ENCODE assay signal across 19 mouse cellular contexts in the genomic region with DNA sequence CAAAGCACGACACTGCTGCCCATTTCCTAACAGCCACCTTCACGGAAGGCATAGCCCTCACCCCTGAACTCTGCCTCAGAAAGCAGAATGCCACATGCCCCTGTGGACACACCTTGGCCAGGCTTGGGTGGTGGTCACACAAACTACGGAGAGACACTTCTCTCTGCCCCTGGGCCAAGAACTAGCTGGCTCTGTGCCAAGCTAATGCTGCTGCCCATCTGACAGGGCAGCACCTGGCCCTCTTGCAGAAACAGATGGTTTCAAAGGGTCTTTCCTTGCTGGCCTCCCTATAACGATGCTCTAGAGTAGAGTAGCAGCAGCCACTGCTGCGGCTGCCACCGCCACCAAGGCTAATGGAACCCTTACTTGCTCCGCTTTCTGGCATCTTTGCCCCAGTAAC. TPM values are rescaled to one million over a fixed set of nuclear protein-coding genes. Genes with fewer than 3 reads are reported as not detected.
DNase-seq lines count a peak whose midpoint lies in the region; ATAC-seq lines count a peak whose summit lies in the region.
"Had no signal": no experiment of that assay in that cellular context is flagged by ENCODE, and none has a peak within 500 bp of the region (broad histone marks: within the 10 kb centered on the region; RNA-seq: fewer than 3 reads in every experiment).

No protein-coding gene starts in this region.

- ATAC-seq in cerebellum, adult (ENCODE audit: insufficient number of reproducible peaks, low FRiP score, low TSS enrichment) = no peak
- ATAC-seq in midbrain, embryonic 14.5 days (ENCODE audit: low FRiP score, low TSS enrichment) = no peak
- no peak for ATAC-seq in midbrain, embryonic 15.5 days (replicated peaks)
- ATAC-seq: CD4-positive, CD25-positive, alpha-beta regulatory T cell, adult 4 months; forebrain, embryonic 14.5 days; intestine, embryonic 16.5 days had no signal

- H3K4me3 ChIP-seq in midbrain, embryonic 14.5 days (replicated peaks; ENCODE audit: low read depth, low read length) = no peak overlapping the region
- no peak overlapping the region for H3K4me3 ChIP-seq in midbrain, embryonic 15.5 days
- H3K4me3 ChIP-seq: embryonic facial prominence, embryonic 10.5 days; heart, embryonic 13.5 days had no signal

- H3K27ac ChIP-seq in midbrain, embryonic 14.5 days (replicated peaks; ENCODE audit: low read depth, low read length) = no peak overlapping the region
- no peak overlapping the region for H3K27ac ChIP-seq in midbrain, embryonic 15.5 days
- H3K27ac ChIP-seq: embryonic facial prominence, embryonic 10.5 days; heart, embryonic 13.5 days; hindbrain, embryonic 14.5 days had no signal

- no peaks in the 10 kb centered on the region for H3K27me3 ChIP-seq in midbrain, embryonic 14.5 days (ENCODE audit: control insufficient read depth, insufficient read depth, low read length)
- H3K27me3 ChIP-seq in midbrain, embryonic 15.5 days (replicated peaks) = no peaks in the 10 kb centered on the region
- H3K27me3 ChIP-seq: heart, embryonic 13.5 days had no signal

- WGBS in midbrain, embryonic 14.5 days = 82% methylated on average over 7 of the region's 7 CpGs
- 78% methylated on average over 7 of the region's 7 CpGs for WGBS in midbrain, embryonic 15.5 days

- no peaks in the 10 kb centered on the region for H3K9me3 ChIP-seq in midbrain, embryonic 14.5 days (ENCODE audit: control insufficient read depth, low read length)
- no peaks in the 10 kb centered on the region for H3K9me3 ChIP-seq in midbrain, embryonic 15.5 days
- H3K9me3 ChIP-seq: embryonic facial prominence, embryonic 10.5 days; G1E; heart, embryonic 13.5 days had no signal

- H3K36me3 ChIP-seq in midbrain, embryonic 14.5 days (ENCODE audit: control insufficient read depth, insufficient read depth, low read length) = no peaks in the 10 kb centered on the region
- H3K36me3 ChIP-seq in midbrain, embryonic 15.5 days (replicated peaks) = no peaks in the 10 kb centered on the region
- H3K36me3 ChIP-seq: embryonic facial prominence, embryonic 10.5 days; G1E; heart, embryonic 13.5 days had no signal

- DNase-seq in cerebellum, adult 11-12 months = peak; percentile 2
- no peak for DNase-seq in cerebellum, adult 11 months
- peak; percentile 6 to 42 for DNase-seq in cerebellum, postnatal 25 days
- peak; percentile 3 for DNase-seq in midbrain, embryonic 14.5 days
- DNase-seq in retina, postnatal 1 day = peak; percentile 18
- no peak for DNase-seq in lung, adult 18-20 months
- DNase-seq: adrenal gland, postnatal 10 days; B cell, adult 2 months; gastrocnemius, postnatal 36 days; heart, adult 11 months had no signal

- H3K4me2 ChIP-seq in midbrain, embryonic 14.5 days (ENCODE audit: low read length) = no peak overlapping the region
- H3K4me2 ChIP-seq in midbrain, embryonic 15.5 days = no peak overlapping the region
- H3K4me2 ChIP-seq: heart, embryonic 13.5 days; hindbrain, embryonic 14.5 days had no signal

- H3K4me1 ChIP-seq in midbrain, embryonic 14.5 days (ENCODE audit: control insufficient read depth, insufficient read depth, low read length) = no peaks in the 10 kb centered on the region
- H3K4me1 ChIP-seq in midbrain, embryonic 15.5 days = no peaks in the 10 kb centered on the region
- H3K4me1 ChIP-seq: embryonic facial prominence, embryonic 10.5 days; heart, embryonic 13.5 days had no signal

- no peak overlapping the region for H3K9ac ChIP-seq in midbrain, embryonic 14.5 days (replicated peaks; ENCODE audit: low read length)
- no peak overlapping the region for H3K9ac ChIP-seq in midbrain, embryonic 15.5 days
- H3K9ac ChIP-seq: heart, embryonic 13.5 days; hindbrain, embryonic 14.5 days had no signal

RNA-seq across cellular contexts. Expression of gene Atp6ap2, which starts 30.5 kb away (rescaled TPM):
- polyA plus RNA-seq in midbrain, embryonic 14.5 days (2014; fragmentation: Nextera tagmentation; extraction: Ambion mirVana) = 191 and 198 TPM in 2 replicates
- 192 TPM in 2 replicates for polyA plus RNA-seq in midbrain, embryonic 15.5 days (2015; fragmentation: Nextera tagmentation; extraction: Ambion mirVana)

Comparison
In these comparisons a context has a peak if more than half of its experiments do, and no peak if none do; other contexts are left out.
1. DNase-seq: peak in cerebellum, adult 11-12 months (single experiment), cerebellum, postnatal 25 days (2 of 2), midbrain, embryonic 14.5 days (single experiment) and retina, postnatal 1 day (single experiment); none in cerebellum, adult 11 months (single experiment) and lung, adult 18-20 months (0 of 2).